Comparison of ENCODE assay signal across 8 mouse cellular contexts in the genomic region with DNA sequence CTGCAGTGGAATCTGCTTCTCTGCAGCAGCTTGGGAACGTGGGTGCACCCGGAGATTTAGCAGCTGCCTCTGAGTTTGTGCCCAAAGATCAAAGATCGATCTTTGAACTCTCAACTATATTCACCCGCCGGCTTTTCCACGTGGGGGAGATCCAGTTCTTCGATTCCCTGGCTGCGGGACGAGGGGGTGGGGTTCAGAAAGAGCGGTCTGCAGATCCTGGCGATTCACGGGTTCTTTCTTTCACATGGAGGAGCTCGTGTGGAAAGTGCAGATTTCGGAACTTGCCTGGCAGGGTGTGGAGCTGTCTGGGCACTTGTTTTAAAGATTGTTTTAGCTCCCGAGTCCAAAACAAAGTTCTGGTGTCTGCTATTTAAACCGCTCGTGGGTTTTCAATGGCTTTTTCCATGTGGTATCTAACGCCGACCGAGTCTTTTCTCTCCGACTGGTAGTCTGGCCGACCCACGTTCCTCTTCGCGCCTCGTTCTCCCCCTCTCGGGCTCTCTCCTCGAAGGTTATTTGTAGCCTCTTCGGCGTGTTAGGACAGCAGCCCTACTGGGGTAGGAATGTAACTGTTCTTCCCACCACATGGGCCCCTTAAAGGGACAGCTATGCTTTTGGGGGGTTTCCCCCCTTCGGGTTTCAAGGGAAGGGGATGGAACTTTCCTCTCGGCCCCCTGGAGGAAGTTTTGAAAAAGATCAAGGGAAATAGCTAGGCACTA. TPM values are rescaled to one million over a fixed set of nuclear protein-coding genes. Genes with fewer than 3 reads are reported as not detected.
DNase-seq lines count a peak whose midpoint lies in the region; ATAC-seq and TF ChIP-seq lines count a peak whose summit lies in the region.

No protein-coding gene starts in this region.

- no peak overlapping the region for H3K27ac ChIP-seq in bone marrow macrophage, adult 2 months (ENCODE audit: insufficient read depth, low read depth, low read length)
- H3K27ac ChIP-seq in neural tube, embryonic 15.5 days (replicated peaks), result peak overlapping the region; percentile 78

- TF ChIP-seq CTCF in bone marrow macrophage, adult 2 months (IDR thresholded peaks at IDR 0.05; ENCODE audit: low read depth, low read length), result no peak; the same call in 1 of the 2 replicates
- no peak for TF ChIP-seq CTCF in lung, adult 2 months (IDR thresholded peaks at IDR 0.05; ENCODE audit: insufficient read depth, low read length)

- TF ChIP-seq POLR2A in bone marrow macrophage, adult 2 months (IDR thresholded peaks at IDR 0.05; ENCODE audit: borderline replicate concordance, low read depth, low read length), result no peak
- no peak for TF ChIP-seq POLR2A in lung, adult 2 months (IDR thresholded peaks at IDR 0.05; ENCODE audit: borderline replicate concordance, extremely low read depth, low read depth, low read length)

- DNase-seq in layer of hippocampus, postnatal 10 days (ENCODE audit: low spot score in 2 of 2), result peak; percentile 33 to 49
- DNase-seq in layer of hippocampus, adult 9-11 months, result no peak
- DNase-seq in heart, adult 9 months (ENCODE audit: low spot score in 2 of 2), result peak; percentile 40 to 47
- peak; percentile 92 for DNase-seq in kidney, adult 9 months
- no peak for DNase-seq in lung, adult 2 months
- no peak for DNase-seq in cerebellum, postnatal 4 days (ENCODE audit: low spot score in 2 of 2)

- peak overlapping the region; percentile 95 for H3K4me2 ChIP-seq in neural tube, embryonic 15.5 days

- H3K9ac ChIP-seq in neural tube, embryonic 15.5 days (replicated peaks), result peak overlapping the region; percentile 62

- ATAC-seq in neural tube, embryonic 15.5 days (ENCODE audit: low FRiP score), result no peak

- H3K4me1 ChIP-seq in bone marrow macrophage, adult 2 months (ENCODE audit: control insufficient read depth, insufficient read depth, low read length), result peaks cover 5% of the 10 kb centered on the region; the same call in 1 of the 2 replicates
- peaks cover 17% of the 10 kb centered on the region for H3K4me1 ChIP-seq in lung, adult 2 months (ENCODE audit: control insufficient read depth, insufficient read depth, low read length)
- H3K4me1 ChIP-seq in neural tube, embryonic 15.5 days, result peaks cover 43% of the 10 kb centered on the region

- no peaks in the 10 kb centered on the region for H3K9me3 ChIP-seq in neural tube, embryonic 15.5 days (replicated peaks)

- H3K27me3 ChIP-seq in neural tube, embryonic 15.5 days (replicated peaks), result 0 out of 2 replicates have a peak, but pooled peaks cover 5% of the 10 kb centered on the region

- H3K4me3 ChIP-seq in bone marrow macrophage, adult 2 months (ENCODE audit: insufficient read depth, low read length), result peak overlapping the region; percentile 67
- H3K4me3 ChIP-seq in lung, adult 2 months (replicated peaks; ENCODE audit: extremely low read depth, low read depth, low read length), result peak overlapping the region; percentile 82
- peak overlapping the region; percentile 58 for H3K4me3 ChIP-seq in neural tube, embryonic 15.5 days (replicated peaks)

- no peaks in the 10 kb centered on the region for H3K36me3 ChIP-seq in neural tube, embryonic 15.5 days

- WGBS in lung, adult 2 months, result under 1% methylated on average over 32 of the region's 32 CpGs
- WGBS in neural tube, embryonic 15.5 days, result under 1% methylated on average over 32 of the region's 32 CpGs

RNA-seq across cellular contexts. Expression of a gene that starts 1.5 kb away (rescaled TPM):
- total RNA-seq in layer of hippocampus, postnatal 10 days (2021), result 10 to 100 TPM; 36.2 to 40.1 TPM
- 3.4 and 3.8 TPM in 2 replicates for polyA plus RNA-seq in bone marrow macrophage, adult 2 months (2012; ENCODE audit: insufficient read depth, insufficient read length, missing spikeins)
- 47.6 and 55.6 TPM in 2 replicates for polyA plus RNA-seq in lung, adult 2 months (2012; rRNA removed)
- 6.8 and 7.3 TPM in 2 replicates for polyA plus RNA-seq in neural tube, embryonic 15.5 days (2015; fragmentation: Nextera tagmentation; extraction: Ambion mirVana)

RNA-seq across cellular contexts. Expression of a gene that starts 14.3 kb away (rescaled TPM):
- total RNA-seq in layer of hippocampus, postnatal 10 days (2021), result 10 to 100 TPM; 92.9 to 96.2 TPM
- 8.1 and 14.2 TPM in 2 replicates for polyA plus RNA-seq in bone marrow macrophage, adult 2 months (2012; ENCODE audit: insufficient read depth, insufficient read length, missing spikeins)
- polyA plus RNA-seq in lung, adult 2 months (2012; rRNA removed), result 19.2 and 27.0 TPM in 2 replicates
- polyA plus RNA-seq in neural tube, embryonic 15.5 days (2015; fragmentation: Nextera tagmentation; extraction: Ambion mirVana), result 133 and 141 TPM in 2 replicates

Comparison
In these comparisons a context has a peak if more than half of its experiments do, and no peak if none do; other contexts are left out.
1. DNase-seq: peak in layer of hippocampus, postnatal 10 days (2 of 2), heart, adult 9 months (2 of 2) and kidney, adult 9 months (single experiment); none in layer of hippocampus, adult 9-11 months (single experiment), lung, adult 2 months (single experiment) and cerebellum, postnatal 4 days (0 of 2).
2. Peak in every context shown above with its lines, with median percentiles within 50 percentile points of each other: H3K4me3 ChIP-seq.